Mouse (Mus musculus) midbrain, embryonic 14.5 days (tissue): Measurements from ENCODE around the gene Med6. TPM values are rescaled to one million over a fixed set of nuclear protein-coding genes. Genes with fewer than 3 reads are reported as not detected.

Experiments
- ATAC-seq: fragments of 200-750 bp; cut with Nextera tagmentation; 2 replicates; pipeline ENCODE4 v1.8.0; 2017; ENCODE audit warnings: moderate number of reproducible peaks, moderate library complexity; ENCODE audit not compliant: low FRiP score, low TSS enrichment
- DNase-seq: peaks from one replicate; pipeline ENCODE4 v3.0.0-alpha.2; 2015
- H3K27ac ChIP-seq: fragments of 300-500 bp; sonication (generic); replicated peaks from 2 replicates; pipeline ENCODE4 v1.5.1; 2014; ENCODE audit warnings: mild to moderate bottlenecking, low read depth, low read length, moderate library complexity
- H3K27me3 ChIP-seq: fragments of 300-500 bp; sonication (generic); 2 replicates; pipeline ENCODE4 v1.6.1; 2014; ENCODE audit warnings: low read length, control low read depth, mixed read lengths; ENCODE audit not compliant: control insufficient read depth, insufficient read depth
- H3K36me3 ChIP-seq: fragments of 300-500 bp; sonication (generic); 2 replicates; pipeline ENCODE4 v1.6.1; 2014; ENCODE audit warnings: low read length, control low read depth; ENCODE audit not compliant: control insufficient read depth, insufficient read depth
- H3K4me1 ChIP-seq: fragments of 300-500 bp; sonication (generic); 2 replicates; pipeline ENCODE4 v1.6.1; 2014; ENCODE audit warnings: mild to moderate bottlenecking, antibody characterized with exemption, low read length, control low read depth; ENCODE audit not compliant: control insufficient read depth, insufficient read depth
- H3K4me2 ChIP-seq: fragments of 300-500 bp; sonication (generic); 2 replicates; pipeline ENCODE4 v1.6.1; 2014; ENCODE audit warnings: mild to moderate bottlenecking, low read length, moderate library complexity
- H3K4me3 ChIP-seq: fragments of 300-500 bp; sonication (generic); replicated peaks from 2 replicates; pipeline ENCODE4 v1.5.1; 2014; ENCODE audit warnings: low read depth, low read length
- H3K9ac ChIP-seq: fragments of 300-500 bp; sonication (generic); replicated peaks from 2 replicates; pipeline ENCODE4 v1.6.1; 2014; ENCODE audit warnings: mild to moderate bottlenecking, low read length, moderate library complexity
- H3K9me3 ChIP-seq: fragments of 300-500 bp; sonication (generic); 2 replicates; pipeline ENCODE4 v1.6.1; 2016; ENCODE audit warnings: low read length, control low read depth, mixed read lengths; ENCODE audit not compliant: control insufficient read depth
- WGBS: fragments of 180-500 bp; shearing (Covaris S2); extraction: QIAGEN DNeasy Blood & Tissue Kit; methylation state at CpG from one replicate; pipeline ENCODE4 v1.1.7; 2014; 5-methylcytosine and 5-hydroxymethylcytosine counted together
- polyA plus RNA-seq: library from polyadenylated mRNA; unstranded; fragments of >200 nt; fragmentation: Nextera tagmentation; extraction: Ambion mirVana; gene quantifications from 2 replicates; pipeline ENCODE4 v1.2.1, GENCODE M21; 2014

Gene Med6
- 43.9 and 50.7 TPM in 2 replicates for polyA plus RNA-seq

DNA sequence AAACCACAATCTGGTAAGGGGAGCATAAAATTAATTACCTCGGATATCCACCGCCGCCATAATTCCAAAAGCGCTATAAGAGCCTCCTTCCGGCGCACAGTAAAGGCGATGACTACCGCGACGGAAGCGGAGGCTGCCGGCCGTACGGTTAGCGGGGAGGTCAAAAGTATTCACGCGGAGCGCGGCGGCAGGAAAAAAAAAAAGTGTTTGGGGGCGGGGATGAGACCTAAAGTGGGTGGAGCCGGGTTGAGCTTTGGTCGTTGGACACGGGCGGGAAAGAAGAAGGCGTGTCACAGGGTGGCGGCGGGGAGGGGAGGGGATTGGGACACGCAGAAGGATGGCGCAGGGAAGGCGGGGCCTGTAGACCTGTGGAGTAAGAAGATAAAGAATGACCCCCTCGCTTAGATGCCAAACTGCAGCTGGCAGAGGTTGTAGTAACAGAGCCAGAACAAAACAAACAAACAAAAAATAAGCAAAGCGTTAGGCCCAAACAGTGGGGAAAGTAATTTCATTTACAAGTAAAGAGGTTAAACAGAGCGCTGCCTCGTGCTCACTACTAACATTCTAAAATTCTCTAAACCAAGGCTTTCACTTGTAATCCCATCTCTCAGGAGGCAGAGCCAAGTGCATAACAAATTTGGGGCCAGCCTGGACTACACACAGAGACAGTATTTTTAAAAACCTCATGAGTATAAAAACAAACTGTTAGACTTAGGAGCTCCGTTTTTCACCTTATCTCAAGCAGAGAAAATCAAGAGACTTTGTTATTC, at the start of gene Med6:
TSS of gene Med6 (minus strand) at position 107 of the 770 bp plus-strand sequence.
- peak; percentile 99 for ATAC-seq
- 3% methylated on average over 36 of the region's 36 CpGs for WGBS

DNA sequence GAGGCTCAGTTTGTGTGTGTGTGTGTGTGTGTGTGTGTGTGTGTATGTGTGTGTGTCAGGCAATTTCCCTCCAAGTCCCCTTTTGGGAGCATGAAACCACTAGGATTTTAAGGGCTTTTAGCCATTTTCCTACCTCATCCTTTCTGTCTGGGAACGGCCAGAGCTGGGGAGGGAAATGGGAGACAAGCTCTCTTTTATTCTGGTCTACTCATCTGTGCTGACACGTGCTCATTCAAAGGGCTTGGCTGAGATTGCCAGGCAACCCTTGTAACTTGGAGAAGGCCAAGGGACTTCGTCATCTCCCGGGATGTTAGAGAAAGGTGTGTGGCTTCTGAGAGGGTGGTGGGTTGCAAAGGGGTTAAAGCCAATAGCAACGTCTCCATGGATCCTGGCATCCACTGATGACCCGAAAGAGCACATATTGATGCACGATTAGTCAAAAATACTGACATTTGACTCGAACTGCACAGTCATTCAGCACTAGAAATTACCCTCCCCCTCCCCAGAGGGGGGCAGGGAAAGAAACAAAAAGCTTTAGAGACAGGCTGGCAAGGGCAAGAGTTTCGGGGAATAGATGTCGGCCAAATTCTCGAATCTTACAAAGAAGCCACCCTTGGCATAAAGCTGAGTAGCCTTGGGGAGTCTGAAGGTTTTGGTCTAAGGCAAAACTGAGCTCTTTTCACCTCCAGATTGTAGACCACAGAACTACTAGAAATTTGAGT, 47.7 kb upstream of the Med6 start:
- DNase-seq (peak; percentile 21), ATAC-seq (no peak)
- 29% methylated on average over 11 of the region's 11 CpGs for WGBS
- Histone ChIP-seq H3K4me2 (no peak overlapping the region), H3K27ac (no peak overlapping the region), H3K4me3 (no peak overlapping the region), H3K27me3 (no peaks in the 10 kb centered on the region), H3K36me3 (no peaks in the 10 kb centered on the region), H3K4me1 (no peaks in the 10 kb centered on the region), H3K9ac (no peak overlapping the region), H3K9me3 (no peaks in the 10 kb centered on the region)

More for the DNA sequence above, at the start of gene Med6:
- Histone ChIP-seq H3K9ac (peak within 1 kb of the TSS; percentile 57), H3K9me3 (no peaks in the 10 kb centered on the region), H3K36me3 (peaks cover 9% of the 10 kb centered on the region; the same call in 1 of the 2 replicates), H3K4me2 (peak within 1 kb of the TSS; percentile 86), H3K4me3 (peak within 1 kb of the TSS; percentile 76), H3K4me1 (peaks cover 9% of the 10 kb centered on the region), H3K27me3 (no peaks in the 10 kb centered on the region), H3K27ac (peak within 1 kb of the TSS; percentile 28; the same call in 1 of the 2 replicates)
- peak; percentile 98 for DNase-seq

DNA sequence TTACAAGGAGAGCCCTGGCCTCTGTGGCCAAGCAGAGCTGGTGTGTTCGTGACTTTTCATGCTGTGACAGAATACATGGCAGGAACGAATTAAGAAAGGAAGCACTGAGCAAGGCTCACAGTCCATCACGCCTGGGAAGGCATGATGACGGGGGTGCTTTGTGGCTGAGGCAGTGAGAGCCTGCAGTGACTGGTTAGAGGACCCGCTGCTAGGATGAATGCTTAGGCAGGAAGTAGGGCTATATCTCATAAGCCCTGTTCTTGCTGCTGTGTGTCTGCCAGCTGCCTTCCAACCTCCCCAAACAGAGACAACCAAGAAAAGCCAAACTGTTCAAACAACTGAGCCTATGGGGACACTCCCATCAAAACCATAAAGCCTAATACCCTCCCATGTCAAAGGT, 45.8 kb upstream of the Med6 start:
- no peak overlapping the region for H3K4me3 ChIP-seq
- no peak for ATAC-seq
- H3K9me3 ChIP-seq = no peaks in the 10 kb centered on the region
- H3K9ac ChIP-seq = no peak overlapping the region
- 76% methylated on average over 5 of the region's 5 CpGs for WGBS
- no peaks in the 10 kb centered on the region for H3K27me3 ChIP-seq
- H3K36me3 ChIP-seq = no peaks in the 10 kb centered on the region
- no peaks in the 10 kb centered on the region for H3K4me1 ChIP-seq
- no peak for DNase-seq
- H3K27ac ChIP-seq = no peak overlapping the region
- no peak overlapping the region for H3K4me2 ChIP-seq

DNA sequence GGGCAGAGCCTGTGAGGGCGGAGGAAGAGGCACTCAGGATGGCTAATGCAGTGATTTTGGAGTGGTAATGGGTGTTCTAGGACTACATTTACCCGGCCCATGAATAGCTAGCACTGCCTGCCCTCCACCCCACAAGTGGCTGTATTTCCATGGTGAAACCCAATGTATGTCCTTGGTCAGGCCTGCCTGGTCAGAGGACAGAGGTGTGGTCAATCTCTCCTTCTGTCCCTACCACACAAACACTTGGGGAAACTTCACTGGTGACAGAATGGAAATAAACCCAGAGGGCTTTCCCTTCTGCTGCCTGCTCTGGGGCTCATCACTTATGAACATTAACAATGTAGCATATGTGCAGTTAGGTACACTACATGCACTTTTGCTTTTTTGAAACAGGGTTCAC, 38.4 kb upstream of the Med6 start:
- Histone ChIP-seq H3K27ac (no peak overlapping the region), H3K4me1 (peaks cover 18% of the 10 kb centered on the region), H3K27me3 (no peaks in the 10 kb centered on the region), H3K4me2 (peak overlapping the region; percentile 82), H3K4me3 (no peak overlapping the region), H3K9ac (0 out of 2 replicates have a peak overlapping the region, but pooled peaks have one; percentile 2), H3K9me3 (no peaks in the 10 kb centered on the region), H3K36me3 (no peaks in the 10 kb centered on the region)
- DNase-seq (no peak), ATAC-seq (no peak)
- 91% methylated on average over 2 of the region's 2 CpGs for whole genome bisulfite sequencing

DNA sequence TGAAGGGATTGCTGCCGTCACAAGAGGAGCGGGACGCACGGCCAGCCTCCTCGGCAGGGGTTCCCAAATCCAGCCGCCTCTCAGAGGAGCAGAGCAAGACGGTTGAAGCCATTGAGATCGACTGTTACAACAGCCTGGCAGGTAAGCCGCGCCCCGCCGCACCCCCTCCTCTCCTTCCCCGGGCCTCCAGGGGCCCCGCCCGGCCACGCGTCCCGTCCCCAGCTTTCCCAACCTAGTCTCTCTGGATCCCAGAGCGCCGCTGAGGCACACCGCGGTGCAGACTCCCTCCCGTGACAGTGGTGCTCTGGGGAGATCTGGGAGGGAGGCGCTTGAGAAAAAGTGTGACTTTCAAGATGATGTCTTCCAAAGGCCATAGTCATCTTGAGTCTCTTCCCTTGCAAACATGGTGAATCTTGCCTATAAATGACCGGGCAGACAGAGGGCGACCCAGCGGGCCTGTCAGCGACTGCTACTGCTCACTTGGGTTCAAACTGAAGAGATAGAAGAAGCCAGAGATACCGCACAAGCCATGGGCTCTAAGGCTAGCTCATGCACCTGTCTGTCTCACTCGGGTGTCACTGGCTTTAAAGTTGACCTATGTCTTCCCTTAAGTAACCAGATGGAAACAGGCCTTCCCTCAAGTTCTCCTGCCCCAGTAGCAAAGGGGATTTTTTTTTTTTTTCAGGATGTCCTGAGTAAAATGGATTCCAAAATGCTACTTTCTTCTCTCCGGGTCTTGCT, 37.0 kb upstream of the Med6 start:
- under 1% methylated on average over 31 of the region's 31 CpGs for WGBS

DNA sequence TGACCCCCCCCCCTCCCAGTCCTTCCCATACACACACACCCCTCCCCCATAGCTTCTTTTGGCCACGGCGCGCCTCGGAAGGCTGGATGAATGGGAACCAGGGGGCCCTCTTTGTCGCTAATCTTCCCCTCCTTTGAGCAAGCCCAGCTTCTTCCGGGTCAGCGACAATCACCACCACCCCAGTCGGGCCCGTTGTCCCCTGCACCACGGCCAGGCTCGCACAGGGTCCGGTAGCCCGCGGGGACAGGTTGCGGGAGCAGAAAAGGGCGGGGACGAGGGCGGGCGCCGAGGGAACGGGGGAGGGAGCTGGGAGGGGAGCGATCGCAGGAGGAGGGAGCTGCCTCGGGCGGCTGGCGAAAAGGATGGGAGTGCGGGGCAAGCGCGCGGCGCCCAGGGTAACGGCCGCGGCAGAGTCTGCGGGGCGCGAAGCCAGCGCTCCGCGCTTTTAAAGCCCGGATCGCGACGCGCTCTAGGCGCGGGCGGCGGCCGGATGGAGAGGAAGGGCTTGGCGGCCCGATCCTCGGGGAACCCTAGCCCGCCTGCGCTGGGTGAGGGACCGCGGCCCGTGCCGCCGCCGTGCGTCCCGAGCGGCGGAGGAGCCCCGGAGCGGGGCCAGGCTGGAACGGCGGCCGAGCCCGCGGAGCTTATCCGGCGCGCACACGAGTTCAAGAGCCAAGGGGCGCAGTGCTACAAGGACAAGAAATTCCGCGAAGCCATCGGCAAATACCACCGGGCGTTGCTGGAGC, 36.3 kb upstream of the Med6 start, which contains the start of gene Ttc9:
TSS of gene Ttc9 (plus strand) at position 335 of the 746 bp plus-strand sequence.
- Histone ChIP-seq H3K4me1 (peaks cover 18% of the 10 kb centered on the region), H3K4me3 (peak within 1 kb of the TSS; percentile 70), H3K9me3 (no peaks in the 10 kb centered on the region), H3K27me3 (no peaks in the 10 kb centered on the region), H3K27ac (peak within 1 kb of the TSS; percentile 94), H3K4me2 (peak within 1 kb of the TSS; percentile 82), H3K9ac (peak within 1 kb of the TSS; percentile 89), H3K36me3 (no peaks in the 10 kb centered on the region)
- ATAC-seq = peak; percentile 79
- under 1% methylated on average over 82 of the region's 82 CpGs for WGBS
- peak; percentile 83 for DNase-seq

More for the DNA sequence above, 37.0 kb upstream of the Med6 start:
- peak overlapping the region; percentile 82 for H3K4me2 ChIP-seq
- peaks cover 18% of the 10 kb centered on the region for H3K4me1 ChIP-seq
- H3K36me3 ChIP-seq = no peaks in the 10 kb centered on the region
- no peaks in the 10 kb centered on the region for H3K9me3 ChIP-seq
- peak; percentile 49; the same call in 1 of the 2 replicates for ATAC-seq
- H3K27me3 ChIP-seq = no peaks in the 10 kb centered on the region
- peak overlapping the region; percentile 70 for H3K4me3 ChIP-seq
- H3K9ac ChIP-seq = peak overlapping the region; percentile 89
- peak overlapping the region; percentile 94 for H3K27ac ChIP-seq
- peak; percentile 67 for DNase-seq

DNA sequence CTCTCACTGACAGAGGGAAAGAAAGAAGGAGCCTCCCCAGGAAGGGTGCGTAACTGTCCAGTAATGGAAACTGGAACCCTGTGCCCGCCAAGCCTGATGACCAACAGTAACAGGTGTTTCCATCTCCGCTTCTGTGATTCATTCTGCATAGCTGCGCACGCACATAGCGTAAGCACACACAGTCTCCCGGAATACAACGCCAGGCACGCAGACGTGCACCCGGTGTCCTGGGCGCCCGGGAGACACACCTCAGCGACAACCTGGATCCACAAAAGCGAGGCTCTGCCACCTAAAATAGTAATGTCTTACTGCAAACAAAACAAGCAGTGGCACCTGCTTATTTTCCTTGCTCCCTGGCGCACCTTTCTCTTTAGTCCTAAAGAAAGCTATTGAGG, 35.7 kb upstream of the Med6 start:
- peak; percentile 86 for DNase-seq
- WGBS = under 1% methylated on average over 16 of the region's 16 CpGs

DNA sequence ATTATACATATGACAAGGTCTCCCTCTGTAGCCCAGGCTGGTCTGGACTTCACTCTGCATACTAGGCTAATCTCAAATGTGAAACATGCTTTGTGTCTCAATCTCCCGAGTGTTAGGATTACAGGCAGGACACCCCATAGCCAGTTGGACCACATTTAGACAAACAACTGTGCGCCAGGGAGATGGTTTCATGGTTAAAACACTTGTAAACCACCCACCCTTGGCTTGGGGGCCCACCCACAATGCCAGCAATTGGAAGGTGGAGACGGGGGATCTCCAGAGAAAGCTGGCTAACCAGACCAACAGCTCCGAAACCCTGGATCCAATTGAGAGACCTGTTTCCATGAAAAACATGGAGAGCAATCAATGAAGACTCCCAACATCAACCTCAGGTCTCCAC, 33.3 kb upstream of the Med6 start:
- H3K36me3 ChIP-seq = no peaks in the 10 kb centered on the region
- H3K27ac ChIP-seq = no peak overlapping the region
- no peak for ATAC-seq
- H3K4me1 ChIP-seq = peaks cover 13% of the 10 kb centered on the region
- no peak overlapping the region for H3K4me3 ChIP-seq
- no peak for DNase-seq
- H3K9ac ChIP-seq = no peak overlapping the region
- no peaks in the 10 kb centered on the region for H3K9me3 ChIP-seq
- no peaks in the 10 kb centered on the region for H3K27me3 ChIP-seq
- H3K4me2 ChIP-seq = no peak overlapping the region
- WGBS = 90% methylated on average over 4 of the region's 4 CpGs

More for the DNA sequence above, 35.7 kb upstream of the Med6 start:
- Histone ChIP-seq H3K9me3 (no peaks in the 10 kb centered on the region), H3K36me3 (no peaks in the 10 kb centered on the region), H3K4me2 (peak overlapping the region; percentile 82), H3K27ac (peak overlapping the region; percentile 94), H3K27me3 (no peaks in the 10 kb centered on the region), H3K4me3 (peak overlapping the region; percentile 70), H3K4me1 (peaks cover 18% of the 10 kb centered on the region), H3K9ac (peak overlapping the region; percentile 89)
- ATAC-seq = peak; percentile 66
